Mouse (Mus musculus): Measurements from ENCODE around the gene Zfp954. TPM values are rescaled to one million over a fixed set of nuclear protein-coding genes. Genes with fewer than 3 reads are reported as not detected.

Zfp954 gene
- polyA plus RNA-seq, 1 experiment, result 1.4 TPM

DNA sequence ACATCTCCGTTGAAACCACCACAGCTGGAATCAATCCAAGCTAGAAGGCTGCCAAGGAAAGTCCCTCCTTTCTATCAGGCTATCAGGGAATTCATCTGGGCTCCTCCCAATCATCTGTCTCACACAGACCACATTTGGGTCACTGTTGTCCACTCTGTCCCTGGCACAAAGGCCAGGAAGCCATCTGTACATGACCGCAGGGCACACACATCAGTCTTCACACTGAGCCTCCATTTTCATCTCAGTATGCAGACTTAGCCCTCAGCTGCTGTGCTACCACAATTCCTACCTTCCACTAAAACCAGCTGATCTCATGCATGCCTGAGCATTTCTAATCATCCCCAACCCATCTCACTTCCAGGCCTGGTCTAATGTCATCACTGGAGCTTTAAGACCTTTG lies 2.8 kb downstream of the Zfp954 start:
- no peak overlapping the region for H3K4me3 ChIP-seq (ENCODE audit: control insufficient read depth, low read depth, low read length)
- H3K27me3 ChIP-seq (ENCODE audit: control insufficient read depth, insufficient read depth, low read length), result no peaks in the 10 kb centered on the region
- H3K27ac ChIP-seq (ENCODE audit: control insufficient read depth, insufficient read depth, low read depth, low read length), result no peak overlapping the region
- no peaks in the 10 kb centered on the region for H3K36me3 ChIP-seq (ENCODE audit: control insufficient read depth, insufficient read depth, low read length)
- TF ChIP-seq POLR2A (IDR thresholded peaks at IDR 0.05; ENCODE audit: control insufficient read depth, low read depth, low read length), result no peak
- no peak for TF ChIP-seq CTCF (IDR thresholded peaks at IDR 0.05; ENCODE audit: control insufficient read depth, insufficient read depth, insufficient replicate concordance, low read depth, low read length)
- peaks cover 5% of the 10 kb centered on the region for H3K4me1 ChIP-seq (ENCODE audit: control insufficient read depth, insufficient read depth, low read length)

DNA sequence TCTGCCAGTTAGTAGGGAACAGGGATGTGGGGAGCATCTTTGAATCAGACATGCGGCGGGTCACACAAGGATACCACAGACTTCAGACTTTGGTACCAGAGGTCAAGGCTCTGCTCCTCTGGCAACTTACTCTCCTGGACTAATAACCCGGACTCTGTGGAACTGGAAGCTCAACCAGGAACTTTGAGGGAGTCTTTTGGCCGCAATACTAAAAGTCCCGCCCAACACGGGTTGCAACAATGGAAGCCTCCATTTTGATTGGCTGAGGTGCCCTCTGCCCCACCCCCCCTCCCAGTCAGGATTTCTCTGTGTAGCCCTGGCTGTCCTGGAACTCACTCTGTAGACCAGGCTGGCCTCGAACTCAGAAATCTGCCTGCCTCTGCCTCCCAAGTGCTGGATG lies 12.8 kb downstream of the Zfp954 start:
- Histone ChIP-seq H3K4me3 (ENCODE audit: control insufficient read depth, low read depth, low read length) (peak overlapping the region; percentile 76), H3K4me1 (ENCODE audit: control insufficient read depth, insufficient read depth, low read length) (peaks cover 2% of the 10 kb centered on the region; the same call in 1 of the 2 replicates), H3K27ac (ENCODE audit: control insufficient read depth, insufficient read depth, low read depth, low read length) (no peak overlapping the region)

More for the DNA sequence above, 12.8 kb downstream of the Zfp954 start:
- TF ChIP-seq POLR2A (IDR thresholded peaks at IDR 0.05; ENCODE audit: control insufficient read depth, low read depth, low read length) (no peak), CTCF (IDR thresholded peaks at IDR 0.05; ENCODE audit: control insufficient read depth, insufficient read depth, insufficient replicate concordance, low read depth, low read length) (no peak)
- H3K27me3 ChIP-seq (ENCODE audit: control insufficient read depth, insufficient read depth, low read length), result no peaks in the 10 kb centered on the region
- H3K36me3 ChIP-seq (ENCODE audit: control insufficient read depth, insufficient read depth, low read length), result no peaks in the 10 kb centered on the region

Other genes with a start within 250 kb of the Zfp954 start
- gene Aurkc, start 126.2 kb downstream of the Zfp954 start, polyA plus RNA-seq (2012; rRNA removed), result 12.8 and 14.7 TPM in 2 replicates
- gene Zfp773, start 15.3 kb upstream of the Zfp954 start, polyA plus RNA-seq (2012; rRNA removed), result 0.06 and 0.10 TPM in 2 replicates
- gene Zfp418, start 49.8 kb upstream of the Zfp954 start, polyA plus RNA-seq (2012; rRNA removed), result 0.06 and 0.15 TPM in 2 replicates
- 0.75 and 1.2 TPM in 2 replicates for gene Zfp772, start 88.5 kb upstream of the Zfp954 start, polyA plus RNA-seq (2012; rRNA removed)
- 0.85 and 1.0 TPM in 2 replicates for gene Vmn2r29, start 125.8 kb upstream of the Zfp954 start, polyA plus RNA-seq (2012; rRNA removed)
- gene Gm45844, start 156.8 kb upstream of the Zfp954 start, polyA plus RNA-seq (2012; rRNA removed), result 1.8 TPM in 2 replicates
- 23.8 and 24.6 TPM in 2 replicates for gene Clcn4, start 179.4 kb upstream of the Zfp954 start, polyA plus RNA-seq (2012; rRNA removed)
- not detected in 2 replicates for gene Vmn2r30, start 216.1 kb upstream of the Zfp954 start, polyA plus RNA-seq (2012; rRNA removed)

Data from testis, adult 2 months (tissue).